25 mouse cellular contexts compared by ENCODE assay signal in the genomic region with DNA sequence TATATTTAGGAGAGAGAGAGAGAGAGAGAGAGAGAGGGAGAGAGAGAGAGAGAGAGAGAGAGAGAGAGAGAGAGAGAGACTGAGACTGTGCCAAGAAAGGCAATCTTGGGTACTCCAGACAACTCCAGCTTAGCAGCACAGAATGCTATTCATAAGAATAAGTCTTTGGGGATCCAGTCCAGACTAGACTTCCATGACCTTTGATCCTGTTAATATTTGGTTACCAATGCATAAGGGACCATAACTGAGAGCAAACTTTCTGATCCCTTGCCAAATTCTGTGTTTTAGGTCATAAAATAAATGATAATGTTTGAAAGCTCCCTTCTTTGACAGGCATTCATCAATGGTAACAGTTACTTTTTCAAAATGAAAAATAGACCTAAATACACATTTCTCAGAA. TPM values are rescaled to one million over a fixed set of nuclear protein-coding genes. Genes with fewer than 3 reads are reported as not detected.
"Had no signal": no experiment of that assay in that cellular context is flagged by ENCODE, and none has a peak within 500 bp of the region (broad histone marks: within the 10 kb centered on the region; RNA-seq: fewer than 3 reads in every experiment).

No protein-coding gene starts in this region.

- DNase-seq: gastrocnemius, postnatal 25 days; heart, adult 18-20 months; heart, postnatal 10 days; heart, postnatal 4 days; kidney, adult 18-20 months; kidney, adult 8-10 months; kidney, postnatal 10 days; kidney, postnatal 25 days; kidney, postnatal 4 days; liver; liver, embryonic 13.5 days had no signal

- H3K9me3 ChIP-seq: heart, embryonic 10.5 days; heart, embryonic 12.5 days; hindbrain, embryonic 10.5 days; hindbrain, embryonic 12.5 days; intestine, embryonic 15.5 days; limb, embryonic 10.5 days; limb, embryonic 12.5 days; liver, embryonic 13.5 days had no signal

- H3K4me3 ChIP-seq: heart, embryonic 10.5 days; heart, embryonic 12.5 days; hindbrain, embryonic 10.5 days; hindbrain, embryonic 12.5 days; intestine, embryonic 15.5 days; layer of hippocampus, adult 2 months; left cerebral cortex, adult 2 months; limb, embryonic 10.5 days; limb, embryonic 12.5 days; liver, embryonic 13.5 days had no signal

- ATAC-seq: hindbrain, embryonic 16.5 days; inflammation-experienced regulatory T-cells, adult 6 months; intestine, embryonic 15.5 days; intestine, postnatal 0 days had no signal

- H3K4me2 ChIP-seq: heart, embryonic 12.5 days; hindbrain, embryonic 12.5 days; hindbrain, embryonic 14.5 days; intestine, embryonic 15.5 days; limb, embryonic 12.5 days; liver, embryonic 11.5 days; liver, embryonic 13.5 days had no signal

- H3K9ac ChIP-seq: heart, embryonic 12.5 days; hindbrain, embryonic 12.5 days; hindbrain, embryonic 14.5 days; intestine, embryonic 15.5 days; limb, embryonic 12.5 days; liver, embryonic 13.5 days had no signal

- H3K27me3 ChIP-seq: heart, embryonic 12.5 days; hindbrain, embryonic 12.5 days; intestine, embryonic 15.5 days; limb, embryonic 12.5 days; liver, embryonic 13.5 days had no signal

- H3K36me3 ChIP-seq: heart, embryonic 10.5 days; heart, embryonic 12.5 days; hindbrain, embryonic 10.5 days; hindbrain, embryonic 12.5 days; intestine, embryonic 15.5 days; limb, embryonic 10.5 days; limb, embryonic 12.5 days; liver, embryonic 13.5 days had no signal

- H3K4me1 ChIP-seq: heart, embryonic 10.5 days; heart, embryonic 12.5 days; hindbrain, embryonic 10.5 days; hindbrain, embryonic 12.5 days; intestine, embryonic 15.5 days; liver, embryonic 13.5 days had no signal

- H3K27ac ChIP-seq: heart, embryonic 10.5 days; hindbrain, embryonic 10.5 days; hindbrain, embryonic 12.5 days; hindbrain, embryonic 14.5 days; intestine, embryonic 15.5 days; layer of hippocampus, adult 2 months; left cerebral cortex, adult 2 months; limb, embryonic 10.5 days; limb, embryonic 12.5 days; liver, embryonic 13.5 days had no signal

RNA-seq across cellular contexts. Expression of a gene that starts 6.7 kb away (rescaled TPM):
- polyA plus RNA-seq: inflammation-experienced regulatory T-cells, adult 6 months had no signal
